Mouse (Mus musculus): Measurements from ENCODE around the gene Acadm.

Acadm gene

GRCm38 (mm10) chr3:153944335-153944990 lies at the start of gene Acadm:
Acadm (minus strand) TSS chr3:153944632.
- peak; percentile 96 to 98 for DNase-seq

DNA sequence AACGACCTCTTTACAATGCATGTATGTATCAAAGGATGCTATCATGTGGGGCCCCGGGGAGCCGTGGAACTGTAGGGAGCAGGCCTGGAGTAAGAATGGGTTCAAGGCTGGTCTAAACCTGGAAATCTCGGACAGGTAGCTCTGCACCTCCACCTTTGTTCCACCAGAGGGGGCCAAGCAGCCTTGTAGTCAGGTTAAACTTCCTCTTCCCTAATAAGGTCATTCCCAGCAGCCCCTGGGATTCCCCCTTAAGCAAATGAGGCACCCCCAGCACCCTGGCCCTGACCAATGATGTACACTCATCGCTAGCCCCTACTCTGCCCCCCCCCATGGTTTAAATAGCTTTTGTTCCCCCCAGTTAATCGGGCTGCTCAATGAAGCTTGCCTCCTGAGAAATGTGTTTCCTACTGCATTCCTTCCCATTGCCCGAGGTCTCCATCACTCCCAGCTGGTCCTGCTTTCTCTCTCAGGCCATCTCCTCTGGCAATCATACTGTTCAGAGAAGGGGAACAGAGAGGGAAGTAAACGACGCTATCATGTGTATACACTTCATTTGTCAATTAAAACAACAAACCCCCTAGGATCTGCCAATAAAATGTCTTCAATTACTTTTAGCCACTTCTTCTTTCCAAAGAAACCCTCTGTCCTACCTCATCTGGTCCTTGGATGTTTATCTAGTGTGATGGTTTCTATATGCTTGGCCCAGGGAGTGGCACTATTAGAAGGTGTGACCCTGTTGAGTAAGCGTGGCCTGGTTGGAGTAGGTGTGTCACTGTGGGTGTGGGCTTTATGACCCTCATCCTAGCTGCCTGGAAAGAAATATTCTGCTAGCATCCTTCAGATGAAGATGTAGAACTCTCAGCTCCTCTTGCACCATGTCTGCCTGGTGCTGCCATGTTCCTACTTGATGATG lies 40.3 kb upstream of the Acadm start:
- DNase-seq, result no peak

DNA sequence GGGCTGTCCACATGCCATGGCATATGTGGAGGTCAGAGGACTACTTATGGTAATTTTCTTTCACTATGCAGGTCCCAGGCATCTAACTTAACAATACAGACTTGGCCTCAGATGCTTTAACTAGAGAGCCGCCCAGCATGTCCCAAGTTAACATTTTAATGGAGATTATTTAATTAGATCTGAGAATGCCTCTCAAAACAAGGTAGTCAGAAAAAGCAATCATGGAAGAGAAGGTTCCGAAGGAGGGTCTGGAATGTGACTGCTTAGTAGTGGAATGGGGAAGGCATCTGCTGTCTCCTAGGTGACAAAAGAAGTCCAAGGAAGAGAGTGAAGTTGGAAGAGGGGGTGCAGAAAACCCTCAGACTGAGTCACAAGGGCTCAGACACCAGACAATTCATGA lies 36.2 kb upstream of the Acadm start:
- no peak for DNase-seq

GRCm38 (mm10) chr3:153975791-153976190 lies 31.4 kb upstream of the Acadm start:
- DNase-seq, result no peak

DNA sequence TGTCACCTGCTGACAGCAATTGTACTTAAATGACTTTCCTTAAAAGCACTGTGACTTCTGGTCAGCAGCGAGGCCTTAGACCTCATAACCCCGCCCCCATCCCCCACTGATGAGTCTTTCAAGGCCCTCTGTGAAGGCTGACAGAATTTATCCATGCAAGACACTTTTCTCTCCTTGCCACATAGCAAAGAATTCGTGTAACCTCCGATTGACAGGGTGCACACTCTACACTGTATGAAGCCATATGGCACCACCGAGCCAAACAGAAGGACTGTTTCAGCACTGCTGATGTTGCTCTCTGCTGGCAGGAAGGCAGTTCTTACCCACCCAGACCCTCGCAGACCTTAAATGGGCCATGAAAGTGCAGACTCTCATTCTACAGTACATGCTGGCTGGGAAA lies 30.6 kb upstream of the Acadm start:
- DNase-seq, result no peak

GRCm38 (mm10) chr3:153973949-153974760 lies 29.7 kb upstream of the Acadm start:
- no peak for DNase-seq

DNA sequence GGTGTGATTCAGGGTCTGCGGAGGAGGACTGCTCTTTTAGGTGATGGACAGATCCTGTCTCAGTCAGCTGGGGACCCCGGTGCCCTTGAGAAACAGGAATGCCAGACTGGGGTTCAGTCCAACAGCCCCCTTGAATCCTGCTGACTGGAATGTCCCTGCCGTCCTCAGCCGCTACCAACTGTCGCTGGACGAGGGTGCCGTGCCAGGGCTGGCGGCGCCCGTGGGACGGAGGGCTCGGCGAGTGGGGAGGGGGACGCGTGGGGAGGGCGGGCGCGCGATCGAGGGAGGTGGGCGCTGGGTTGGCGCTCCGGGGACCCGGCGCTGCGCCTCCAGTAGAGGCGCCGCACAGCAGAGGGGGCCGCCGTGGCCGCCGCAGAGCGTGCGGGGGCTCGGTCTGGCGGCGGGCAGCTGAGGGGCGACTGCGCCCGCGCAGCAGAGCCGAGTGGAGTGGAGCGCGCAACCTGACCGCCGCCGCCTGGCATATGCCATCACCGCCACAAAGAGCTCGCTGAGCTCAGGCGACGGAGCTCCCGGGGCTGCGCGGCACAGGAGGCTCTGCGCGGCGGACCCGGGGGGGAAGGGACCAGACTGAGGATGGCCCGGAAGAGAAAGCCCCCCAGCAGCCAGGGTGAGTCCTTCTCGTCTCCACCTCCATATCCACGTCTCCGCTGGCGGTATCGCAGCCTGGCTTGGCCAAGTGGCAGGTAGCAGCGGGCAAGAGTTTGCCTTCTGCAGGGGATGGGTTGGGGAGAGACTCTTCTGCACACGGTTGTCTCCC lies 28.9 kb upstream of the Acadm start, which contains the start of gene Slc44a5:
Gene Slc44a5, plus strand, starts transcription at position 266 of the 778 bp plus-strand sequence.
- no peak for DNase-seq

DNA sequence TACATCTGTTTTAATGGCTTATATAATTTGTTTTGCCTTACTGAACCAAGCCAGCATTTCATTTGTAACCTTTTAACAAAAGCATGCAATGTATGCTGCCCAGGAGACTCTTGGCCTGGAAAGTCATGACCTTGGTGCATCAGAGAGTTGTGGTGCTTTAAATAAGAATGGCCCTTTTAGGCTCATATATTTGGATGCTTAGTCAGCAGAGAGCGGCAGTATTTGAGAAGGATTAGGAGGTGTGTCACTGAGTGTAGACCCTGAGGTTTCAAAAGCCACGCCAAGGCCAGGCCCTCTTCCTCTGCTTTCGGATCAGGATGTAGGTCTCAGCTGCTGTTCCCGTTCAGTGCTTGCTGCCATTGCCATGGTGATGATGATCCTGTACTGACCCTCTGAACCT lies 25.0 kb upstream of the Acadm start:
- DNase-seq, result no peak

- DNase-seq, result peak in 1 of 2 experiments; percentile 9
Observed at GRCm38 (mm10) chr3:153968549-153968948, 24.1 kb upstream of the Acadm start.

DNA sequence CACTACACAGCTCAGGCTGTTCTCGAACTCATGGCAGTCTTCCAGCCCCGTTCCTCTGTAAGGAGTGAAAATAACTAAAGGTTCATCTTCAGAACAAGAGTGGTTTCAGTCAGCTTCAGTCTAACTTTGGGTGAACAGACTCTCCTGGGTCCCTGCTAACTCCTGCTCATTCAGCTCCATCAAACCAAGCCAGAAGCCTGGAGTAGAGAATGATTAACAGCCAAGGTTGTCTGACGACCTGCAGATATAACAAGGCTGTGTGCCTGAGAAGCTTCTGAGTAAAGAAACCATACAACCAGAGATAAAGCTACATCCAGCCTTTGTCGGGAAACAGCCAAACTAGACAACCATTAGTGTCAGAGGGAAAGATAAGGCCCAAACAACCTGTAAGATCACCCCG lies 23.0 kb upstream of the Acadm start:
- no peak for DNase-seq

DNA sequence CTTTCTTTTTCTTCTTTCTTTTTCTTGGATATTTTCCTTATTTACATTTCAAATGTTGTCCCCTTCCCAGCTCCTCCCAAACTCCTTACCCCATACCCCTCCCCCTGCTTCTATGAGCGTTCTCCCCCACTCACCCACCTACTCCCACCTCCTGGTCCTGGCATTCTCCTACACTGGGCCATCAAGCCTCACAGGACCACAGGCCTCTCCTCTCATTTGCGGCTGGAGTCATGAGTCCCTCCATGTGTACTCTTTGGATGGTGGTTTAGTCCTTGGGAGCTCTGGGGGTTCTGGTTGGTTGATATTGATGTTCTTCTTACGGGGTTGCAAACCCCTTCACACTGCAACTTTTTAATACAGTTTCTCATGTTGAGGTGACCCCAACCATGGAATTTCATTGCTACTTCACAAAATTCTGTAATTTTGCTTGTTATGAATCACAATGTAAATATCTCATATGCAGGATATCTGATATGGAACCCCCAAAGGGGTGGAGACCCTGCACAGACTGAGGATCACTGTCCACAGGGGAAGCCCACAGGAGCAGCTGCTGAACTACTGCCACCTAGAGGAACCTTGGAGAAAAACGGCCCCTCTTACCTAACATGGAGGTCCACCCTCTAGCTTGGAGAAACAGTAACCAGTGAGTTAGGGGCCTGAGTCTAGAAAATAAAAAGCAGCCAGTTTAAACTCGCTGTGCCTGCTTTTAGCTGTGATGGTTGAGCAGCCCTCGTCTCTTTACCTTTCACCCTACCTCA lies 17.4 kb upstream of the Acadm start:
- DNase-seq, result no peak

- no peak for DNase-seq
Observed at GRCm38 (mm10) chr3:153960884-153961283, 16.5 kb upstream of the Acadm start.

GRCm38 (mm10) chr3:153959731-153960207 lies 15.3 kb upstream of the Acadm start:
- DNase-seq, result no peak

DNA sequence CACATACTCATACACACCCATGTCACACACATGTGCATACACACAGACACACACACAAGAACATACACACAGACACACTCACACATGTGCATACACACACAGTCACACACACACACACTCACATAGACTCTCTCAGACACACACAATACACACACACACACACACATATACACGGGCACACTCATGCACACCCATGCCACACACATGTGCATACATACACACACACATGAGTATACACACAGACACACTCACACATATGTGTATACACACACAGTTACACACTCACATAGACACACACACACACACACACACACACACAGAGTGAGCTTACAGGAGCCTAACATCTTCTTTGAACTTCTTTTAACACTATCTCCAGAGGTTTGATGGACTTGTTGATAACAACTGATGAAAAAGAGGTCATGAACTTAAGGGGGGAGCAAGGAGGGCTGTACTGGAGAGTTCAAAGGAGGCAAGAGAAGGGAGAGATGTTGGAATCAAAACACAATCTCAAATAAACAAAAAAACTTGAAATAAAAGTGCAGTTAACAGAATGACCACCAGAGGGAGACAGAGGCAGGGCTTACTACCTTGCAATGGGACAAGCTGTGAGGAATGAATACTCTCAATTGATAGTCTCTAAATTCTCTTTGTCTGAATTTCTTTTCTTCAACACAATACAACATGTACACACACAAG lies 14.8 kb upstream of the Acadm start:
- DNase-seq, result no peak

GRCm38 (mm10) chr3:153957916-153958315 lies 13.5 kb upstream of the Acadm start:
- DNase-seq, result no peak

DNA sequence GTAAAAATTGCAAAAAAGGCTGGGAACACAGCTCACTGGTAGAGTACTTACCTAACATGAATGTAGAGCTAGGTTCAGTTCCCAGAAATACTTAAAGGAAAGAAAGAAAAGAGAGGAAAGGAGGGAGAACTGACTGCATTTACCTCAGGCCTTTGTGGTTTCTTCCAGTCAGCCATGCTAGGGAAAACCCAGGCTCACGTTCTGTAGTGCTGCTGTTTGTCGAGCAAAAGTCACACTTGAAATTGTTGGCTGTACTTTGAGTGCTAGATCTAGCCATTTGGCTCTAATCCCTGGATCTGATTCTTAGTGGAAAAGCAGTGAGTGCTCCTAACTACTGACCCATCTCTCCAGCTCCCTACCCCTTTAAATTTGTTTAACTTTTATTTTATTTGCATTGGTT lies 3.7 kb upstream of the Acadm start:
- DNase-seq, result no peak

- no peak for DNase-seq
Observed at GRCm38 (mm10) chr3:153947271-153947670, 2.8 kb upstream of the Acadm start.

GRCm38 (mm10) chr3:153943901-153944334 lies 514 bp downstream of the Acadm start:
- DNase-seq, result no peak

GRCm38 (mm10) chr3:153943003-153943640 lies 1.3 kb downstream of the Acadm start:
- DNase-seq, result no peak

DNA sequence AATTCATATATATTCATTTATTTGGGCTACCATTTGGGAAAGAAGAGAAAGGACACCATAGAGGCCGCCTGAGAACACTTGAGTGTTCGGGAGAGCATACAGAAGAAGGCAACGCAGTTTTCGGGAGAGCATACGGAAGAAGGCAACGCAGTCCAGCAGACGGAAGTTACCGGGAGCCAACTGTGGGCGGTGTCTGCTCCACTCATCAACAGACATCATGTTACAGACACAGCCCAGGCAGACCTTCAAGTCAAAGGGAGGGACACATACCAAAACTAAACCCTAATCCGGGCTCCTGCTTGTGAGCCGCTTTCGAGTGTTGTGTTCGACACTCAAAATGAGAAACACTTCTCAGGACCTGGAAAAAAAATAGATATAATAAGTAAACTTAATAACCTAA lies 2.8 kb downstream of the Acadm start:
- DNase-seq, result no peak

All from thymus, adult 18-20 months (tissue).